Mouse (Mus musculus) layer of hippocampus, postnatal 36 days (tissue): Measurements from ENCODE around the gene Tead1. TPM values are rescaled to one million over a fixed set of nuclear protein-coding genes. Genes with fewer than 3 reads are reported as not detected.

Experiments used
- DNase-seq, 2 experiments: peaks; one replicate each; pipeline ENCODE4 v3.0.0; 2022
- total RNA-seq, 2 experiments: library from RNA; stranded (reverse); gene quantifications; 2 replicates each; pipeline ENCODE4 v1.2.3; 2021

The Tead1 gene
- total RNA-seq, 2 experiments from 2014 or later, result 27.6 to 29.9 TPM

DNA sequence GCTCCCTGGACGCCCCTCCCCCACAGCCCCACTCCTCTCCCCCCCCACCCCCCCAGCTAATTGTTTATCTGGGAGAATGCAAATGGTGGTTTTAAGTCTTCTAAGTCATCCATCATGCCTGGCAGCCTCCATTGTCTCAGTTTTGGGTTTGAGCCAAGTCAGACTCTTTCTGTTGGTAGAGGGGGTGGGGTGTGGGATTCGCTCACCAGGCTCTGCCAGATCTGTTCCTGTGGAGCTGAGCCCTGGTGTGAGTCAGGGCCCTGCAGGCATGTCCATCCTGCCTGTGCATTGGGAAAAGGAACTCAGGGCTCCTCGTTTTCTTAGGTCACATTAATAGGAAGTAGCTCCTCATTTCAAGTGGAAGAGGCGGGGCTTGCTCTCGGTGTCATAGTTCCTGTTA lies 144.5 kb downstream of the Tead1 start:
- peak; percentile 36 to 41 for DNase-seq

DNA sequence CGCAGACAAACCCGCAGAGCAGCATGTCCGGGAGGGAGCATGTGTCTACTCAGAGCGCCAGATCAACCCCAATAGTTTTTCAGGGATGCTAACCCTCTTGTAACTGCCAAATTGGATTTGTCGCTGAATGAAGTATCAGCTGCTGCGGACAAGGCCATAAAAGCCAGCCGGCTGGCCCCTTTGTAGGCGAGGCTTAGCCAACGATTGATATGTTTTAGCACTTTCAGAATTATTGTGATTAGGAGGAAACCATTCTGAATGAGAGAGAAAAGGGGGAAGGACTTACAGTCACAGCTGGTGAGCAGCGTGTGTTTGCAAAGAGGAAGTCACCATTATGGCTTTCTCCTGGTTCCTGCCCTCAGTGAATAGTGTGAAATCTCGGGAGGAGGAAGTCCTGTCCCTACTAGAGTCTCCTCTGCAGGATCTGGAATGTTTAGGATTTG lies 146.2 kb downstream of the Tead1 start:
- no peak for DNase-seq

DNA sequence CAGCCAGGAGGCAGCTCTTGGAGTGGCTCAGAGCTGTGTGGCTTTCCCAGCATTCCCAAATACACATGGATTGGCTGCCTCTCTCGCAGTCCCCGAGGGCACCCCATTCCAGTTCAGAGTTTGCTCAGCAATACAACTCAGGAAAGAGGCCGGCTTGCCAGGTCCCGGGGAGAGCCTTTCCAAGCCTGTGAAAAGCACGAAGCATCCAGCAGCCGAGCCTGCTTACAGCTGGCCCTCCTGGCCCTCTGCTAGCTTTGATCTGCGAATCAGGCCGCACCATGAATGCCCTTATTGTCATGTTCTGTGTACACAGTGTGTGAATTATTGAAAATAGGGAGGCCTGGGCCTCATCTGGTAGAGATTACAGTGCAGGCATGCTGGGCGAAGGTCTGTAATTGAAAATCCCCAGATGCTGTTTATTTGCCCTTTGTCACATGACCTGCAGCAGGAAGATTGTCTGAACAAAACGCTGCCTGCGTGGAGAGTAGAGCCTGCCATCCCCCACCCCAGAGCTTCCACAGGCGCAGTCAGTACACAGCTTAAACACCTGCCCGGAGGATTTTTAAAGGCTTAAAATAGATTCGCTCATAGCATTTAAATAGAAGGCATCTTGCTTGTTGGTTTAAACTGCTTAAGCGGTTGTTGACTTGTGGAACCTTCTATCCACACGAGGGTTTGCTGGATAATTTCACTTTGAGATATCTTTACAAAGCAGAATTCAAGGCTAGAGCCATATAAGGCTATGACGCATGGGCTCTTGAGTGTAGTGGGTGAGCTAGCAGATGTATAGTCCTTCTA lies 147.2 kb downstream of the Tead1 start:
- DNase-seq, result peak; percentile 33 to 67

DNA sequence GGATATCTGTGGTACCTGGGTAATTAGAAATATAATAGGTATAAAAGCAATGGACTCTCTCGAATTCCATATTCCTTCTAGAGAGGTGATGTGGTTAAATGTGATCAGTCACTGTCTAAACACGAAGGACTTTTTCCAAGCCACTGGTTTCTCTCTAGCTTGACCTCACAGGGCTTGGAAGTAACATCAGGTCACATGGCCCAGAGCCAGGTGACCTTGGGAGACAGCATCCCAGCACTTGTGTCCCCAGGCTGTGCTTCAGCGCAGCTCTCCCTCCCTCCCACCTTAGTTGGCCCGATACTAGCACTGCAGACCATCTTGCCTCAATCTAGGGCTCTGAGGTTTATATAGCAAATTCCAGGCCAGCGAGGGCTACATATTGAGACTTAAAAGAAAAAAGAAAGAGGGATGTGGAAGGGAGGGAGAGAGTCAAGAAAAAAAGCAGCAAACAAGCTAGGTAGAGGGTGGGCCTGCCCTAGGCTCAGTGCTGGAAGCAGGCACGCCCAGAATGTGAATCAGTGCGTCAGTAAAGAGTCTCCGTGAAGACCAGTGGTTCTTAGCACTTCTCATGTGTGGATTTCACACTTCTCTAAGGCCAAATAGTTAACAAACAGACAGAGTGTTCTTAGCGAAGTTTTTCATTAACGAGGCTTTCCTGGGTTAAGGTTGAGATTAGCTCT lies 149.0 kb downstream of the Tead1 start:
- DNase-seq, result no peak

DNA sequence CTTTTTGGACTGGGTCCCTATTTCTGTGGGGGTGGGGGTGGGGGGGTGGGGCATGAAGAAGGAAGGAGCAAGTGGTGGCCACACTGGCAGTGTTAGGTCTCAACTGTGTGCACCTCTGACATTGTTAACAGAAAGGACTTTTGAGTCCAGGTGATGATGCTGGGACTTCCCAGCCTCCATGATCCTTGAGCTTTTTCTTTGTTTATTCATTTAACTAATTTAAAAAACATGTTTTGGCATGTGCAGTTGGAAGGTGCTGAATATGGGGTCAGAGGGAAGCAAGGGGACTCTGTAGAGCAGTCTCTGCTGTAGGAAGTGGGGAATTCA lies 149.5 kb downstream of the Tead1 start:
- no peak for DNase-seq

DNA sequence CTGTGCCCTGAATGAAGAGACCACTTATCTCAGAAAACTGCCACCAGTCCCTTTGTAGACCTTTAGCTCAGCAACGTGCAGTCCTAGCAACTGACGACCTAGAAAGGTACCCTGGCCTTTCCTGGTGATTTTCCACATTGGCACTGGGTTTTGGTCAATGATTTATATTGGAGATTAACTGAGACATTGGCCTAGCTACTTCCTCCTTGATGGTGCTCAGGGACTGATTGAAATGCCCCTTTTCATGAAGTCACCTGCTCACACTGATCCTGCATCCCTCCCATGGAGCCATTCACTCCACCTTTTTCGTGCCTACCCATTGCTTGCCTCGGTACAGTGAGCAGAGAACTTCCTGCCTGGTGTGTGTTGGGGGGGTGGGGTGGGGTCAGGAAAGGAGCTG lies 151.8 kb downstream of the Tead1 start:
- DNase-seq, result no peak

DNA sequence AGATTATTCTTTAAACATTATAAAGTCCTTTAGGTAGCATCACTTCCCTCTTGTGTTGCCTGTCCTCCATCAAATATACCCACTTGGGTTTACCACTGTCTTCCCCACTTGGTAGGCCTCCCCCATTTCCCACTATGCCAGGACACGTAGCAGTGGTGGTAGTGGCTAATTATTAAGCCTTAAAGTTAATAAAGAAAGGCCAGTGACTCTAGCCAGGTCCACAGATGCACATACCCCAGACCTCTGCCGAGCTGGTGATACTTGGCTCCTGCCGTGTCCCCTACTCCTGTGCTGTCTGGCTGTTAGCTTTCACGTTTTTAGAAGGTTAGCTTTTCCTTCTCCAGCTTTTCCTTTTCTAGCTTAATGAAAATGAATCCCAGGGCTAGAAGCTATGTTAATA lies 152.3 kb downstream of the Tead1 start:
- no peak for DNase-seq

DNA sequence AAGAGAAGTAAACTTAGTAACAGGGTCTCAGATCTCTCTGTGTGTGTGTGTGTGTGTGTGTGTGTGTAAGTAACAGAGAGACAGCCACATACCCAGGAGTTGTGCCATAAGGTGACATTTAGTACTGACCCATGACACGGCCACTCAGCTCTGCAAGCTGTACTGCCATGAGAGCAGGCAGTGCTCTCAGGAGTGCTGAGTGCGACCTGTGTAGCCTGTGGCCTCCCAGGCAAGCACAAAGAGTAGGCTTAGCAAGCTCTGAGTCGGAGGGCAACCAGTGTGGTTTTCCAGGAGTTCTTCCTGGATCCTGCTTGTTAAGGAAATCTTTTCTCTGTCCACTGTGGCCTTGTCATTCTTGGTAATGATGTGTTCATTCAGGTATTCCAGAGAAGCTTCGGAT lies 154.0 kb downstream of the Tead1 start:
- DNase-seq, result no peak

DNA sequence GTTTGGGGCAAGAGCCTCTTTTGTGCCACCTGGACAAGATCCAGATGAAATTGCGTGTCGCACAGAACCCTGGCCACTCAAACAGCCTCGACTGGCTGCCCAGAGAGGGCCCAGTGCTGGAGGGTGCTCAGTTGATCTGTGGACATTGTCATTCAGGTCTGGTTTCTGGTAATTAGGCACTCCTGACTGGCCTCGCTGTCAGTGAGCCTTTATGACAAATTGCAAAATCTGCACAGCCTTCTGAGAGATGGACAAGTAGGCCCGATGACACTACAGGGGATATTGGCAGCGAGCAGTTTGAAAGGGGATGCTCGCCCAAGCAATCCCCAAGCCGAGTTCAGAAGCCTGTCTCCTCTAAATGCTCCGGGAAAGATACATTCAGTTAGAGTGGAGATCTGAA lies 157.0 kb downstream of the Tead1 start:
- no peak for DNase-seq

DNA sequence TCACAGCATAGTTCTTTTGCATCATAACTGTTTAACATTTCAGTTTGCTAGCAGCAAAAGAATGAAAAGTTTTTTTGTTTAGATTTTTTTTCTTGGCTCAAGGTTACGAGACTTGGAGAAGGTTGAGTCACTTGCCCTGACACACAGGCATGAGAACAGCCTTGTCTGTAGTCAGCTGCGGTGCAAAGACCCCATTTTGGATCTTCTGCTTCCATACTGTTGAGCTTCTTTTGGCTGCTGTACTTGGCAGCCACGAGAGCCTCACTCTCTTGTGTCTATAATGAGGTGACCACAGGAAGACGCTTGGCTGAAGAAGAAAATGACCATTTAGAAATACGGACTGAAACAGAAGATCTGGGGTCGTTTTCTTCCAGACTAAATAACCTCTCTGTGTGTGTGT lies 159.0 kb downstream of the Tead1 start:
- DNase-seq, result no peak

DNA sequence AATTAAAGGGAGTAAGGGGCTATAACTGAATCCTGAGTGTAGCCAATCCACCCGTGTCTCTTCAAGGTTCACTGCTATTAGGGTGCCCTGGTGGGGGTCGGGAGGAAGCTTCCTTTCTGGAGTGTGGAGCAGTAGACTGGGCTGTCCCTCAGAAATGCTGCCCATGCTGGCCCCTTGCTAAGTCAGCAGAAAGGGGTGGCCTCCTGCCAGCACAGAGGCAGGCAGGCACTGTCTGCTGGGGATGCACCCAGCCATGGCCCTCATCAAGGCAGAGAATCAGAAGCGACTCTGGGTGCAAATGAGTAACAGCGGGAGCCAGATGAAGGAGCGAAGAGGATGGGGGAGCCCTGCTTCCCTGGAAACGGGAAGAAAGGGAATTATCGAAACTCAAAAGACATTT lies 161.2 kb downstream of the Tead1 start:
- DNase-seq, result no peak

DNA sequence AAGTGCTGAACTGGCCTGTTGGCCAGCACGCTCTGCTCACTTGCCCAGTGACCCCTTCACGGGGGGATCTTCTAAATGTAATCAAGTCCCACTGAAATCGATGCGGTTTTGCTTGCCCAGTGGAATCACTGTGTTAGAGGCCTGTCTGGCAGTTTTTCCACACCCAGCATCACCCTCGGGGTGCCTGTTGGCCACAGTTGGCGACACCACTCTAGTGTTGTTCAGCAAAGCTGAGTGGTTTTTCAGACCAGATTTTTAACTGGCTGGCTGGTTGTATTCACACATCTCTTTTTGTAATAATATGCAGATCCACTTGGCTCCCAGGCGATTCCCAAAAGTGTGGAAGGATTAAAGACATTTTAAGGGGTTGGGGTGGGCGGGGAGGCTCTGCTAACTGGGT lies 161.8 kb downstream of the Tead1 start:
- no peak for DNase-seq

DNA sequence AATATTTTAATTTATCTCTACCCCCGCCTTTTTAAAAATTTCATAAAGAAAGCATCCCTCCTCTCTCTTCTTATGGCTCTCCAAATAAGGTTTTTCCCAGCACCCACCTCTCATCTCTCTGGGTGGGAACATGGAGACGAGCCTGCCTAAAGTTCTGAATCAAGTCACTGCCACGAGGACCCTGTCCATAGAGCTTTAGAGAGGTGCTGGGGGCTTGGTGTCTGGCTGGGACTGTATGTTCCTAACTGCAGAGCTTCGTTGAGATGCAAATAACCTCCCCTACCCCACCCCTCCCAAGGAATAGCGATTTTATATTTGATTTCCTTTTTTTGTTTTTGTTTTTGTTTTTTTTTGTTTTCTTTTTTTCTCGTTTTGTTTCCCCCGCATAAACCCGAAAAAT lies 162.4 kb downstream of the Tead1 start:
- DNase-seq, result no peak

DNA sequence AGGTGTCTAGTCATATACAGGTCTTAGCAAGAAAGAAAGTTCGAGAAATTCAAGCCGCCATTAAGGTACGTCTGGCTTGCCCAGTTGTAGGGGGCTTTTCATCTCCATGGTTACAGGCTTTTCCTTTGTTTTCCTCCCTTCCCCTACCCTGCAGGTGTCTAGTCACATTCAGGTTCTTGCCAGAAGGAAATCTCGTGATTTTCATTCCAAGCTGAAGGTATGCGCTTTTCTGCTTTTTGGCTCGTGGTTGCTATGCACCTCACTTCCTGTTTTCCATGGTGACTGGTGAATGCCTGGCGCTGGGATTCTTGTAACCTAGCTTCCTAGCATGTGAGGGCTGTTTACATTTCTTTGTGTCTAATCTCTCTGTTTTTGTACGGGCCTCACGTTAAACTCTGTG lies 162.8 kb downstream of the Tead1 start:
- DNase-seq, result peak in 1 of 2 experiments; percentile 36

DNA sequence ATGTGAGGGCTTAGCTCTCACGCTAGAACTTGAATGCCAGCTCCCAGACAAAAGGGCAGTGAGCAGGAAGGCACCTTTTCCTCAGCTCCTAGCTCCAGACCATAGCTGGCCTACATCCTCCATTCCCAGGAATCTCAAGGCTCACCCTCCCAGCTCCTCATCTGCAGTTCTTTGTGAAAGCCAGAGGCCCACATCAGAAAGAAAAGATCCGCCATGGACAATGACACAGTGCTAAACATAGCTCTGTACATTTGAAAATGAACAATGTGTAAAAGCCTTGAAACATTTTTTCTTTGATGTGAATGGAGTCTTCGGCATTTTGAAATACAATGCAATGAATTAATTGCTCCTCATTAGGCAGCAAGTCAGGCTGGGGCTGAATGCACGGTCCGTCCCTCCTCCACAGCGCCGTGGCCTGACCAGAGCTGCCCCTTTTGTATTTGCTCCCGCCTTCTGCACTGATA lies 172.2 kb downstream of the Tead1 start:
- no peak for DNase-seq

DNA sequence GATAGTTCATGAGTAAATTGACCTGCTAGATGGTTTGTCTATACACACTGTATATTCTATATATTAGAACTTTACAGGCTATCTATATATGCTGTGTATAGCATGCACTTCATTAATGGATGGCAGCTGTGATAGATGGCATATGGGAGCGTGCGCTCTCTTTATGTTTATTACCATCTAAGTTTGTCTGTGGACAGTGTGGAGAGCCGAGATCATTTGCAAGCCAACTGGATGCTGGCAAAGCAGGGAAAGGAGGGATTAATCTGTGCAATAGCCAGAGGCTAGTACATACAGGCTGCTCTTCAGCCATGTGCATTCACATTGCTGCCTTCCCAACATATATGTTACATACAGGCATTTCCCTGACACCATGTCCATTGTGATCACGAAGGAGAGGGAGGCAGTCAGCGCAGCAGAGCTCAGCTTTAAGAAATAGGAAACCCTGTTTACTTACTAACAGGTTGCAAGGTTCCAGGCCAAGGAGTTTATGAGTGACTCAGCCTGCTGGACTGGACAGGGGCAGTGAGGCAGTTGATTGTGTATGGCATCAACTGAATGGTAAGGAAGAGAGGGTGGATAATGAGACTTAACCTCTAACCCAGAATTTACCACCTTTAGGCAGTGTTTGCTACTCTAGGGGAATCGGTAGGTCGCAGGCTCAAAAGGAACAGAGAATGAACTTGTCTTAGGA lies 173.2 kb downstream of the Tead1 start:
- no peak for DNase-seq

DNA sequence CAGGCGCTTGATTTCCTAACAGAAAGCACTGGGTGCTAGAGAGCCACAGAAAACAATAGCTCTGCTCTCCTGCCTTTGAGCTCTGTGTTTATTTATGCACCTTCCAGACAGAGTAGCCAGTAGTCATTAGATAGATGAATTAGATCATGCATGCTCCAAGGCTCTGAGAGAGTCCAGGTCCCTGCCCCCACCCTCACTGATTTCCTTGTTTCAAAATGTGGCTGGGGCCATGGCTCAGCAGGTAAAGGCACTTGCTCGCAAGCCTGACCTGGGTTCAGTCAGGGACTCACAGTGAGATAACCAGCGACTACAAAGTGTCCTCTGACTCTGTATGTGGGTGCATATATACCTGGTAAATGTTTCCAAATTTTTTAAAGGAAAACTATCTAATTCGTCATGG lies 174.7 kb downstream of the Tead1 start:
- DNase-seq, result no peak

DNA sequence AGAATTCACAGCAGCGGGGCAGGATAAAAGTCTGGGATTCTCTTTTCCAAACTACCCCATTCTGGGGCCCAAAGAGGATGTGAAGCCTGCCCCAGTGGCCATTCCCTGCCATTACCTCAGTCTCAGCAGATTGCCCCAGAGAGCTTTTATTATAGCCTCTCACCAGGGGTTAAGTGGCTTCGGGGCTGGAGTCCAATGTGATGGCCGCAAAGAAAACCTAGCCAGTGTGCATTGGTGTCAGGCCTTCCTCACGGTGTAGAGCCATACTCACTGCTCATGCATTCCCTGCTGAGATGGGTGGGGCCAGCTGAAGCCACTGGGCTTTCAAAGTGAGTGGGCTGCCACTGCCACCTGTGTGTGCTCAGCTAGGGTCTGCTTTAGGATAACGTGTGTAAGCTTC lies 175.4 kb downstream of the Tead1 start:
- DNase-seq, result no peak

DNA sequence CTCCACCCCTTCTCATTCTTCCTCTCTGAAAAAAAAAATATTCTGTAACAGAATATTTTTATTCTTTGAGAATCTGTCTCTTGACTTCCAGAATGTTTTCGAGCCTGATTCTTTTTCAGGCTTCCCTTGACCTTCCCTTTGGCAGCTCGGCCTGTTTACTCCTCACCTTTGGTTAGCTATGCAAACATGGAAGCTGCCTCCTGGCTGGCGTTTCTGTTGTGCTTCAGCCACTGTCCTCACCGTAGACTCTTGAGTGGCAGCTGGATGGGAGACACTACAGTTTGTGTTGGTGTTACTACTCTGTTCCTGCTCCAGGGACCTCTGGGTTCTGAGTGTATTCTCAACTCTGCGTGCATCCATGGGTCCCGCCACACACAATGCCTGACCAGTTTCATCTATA lies 176.3 kb downstream of the Tead1 start:
- DNase-seq, result no peak

DNA sequence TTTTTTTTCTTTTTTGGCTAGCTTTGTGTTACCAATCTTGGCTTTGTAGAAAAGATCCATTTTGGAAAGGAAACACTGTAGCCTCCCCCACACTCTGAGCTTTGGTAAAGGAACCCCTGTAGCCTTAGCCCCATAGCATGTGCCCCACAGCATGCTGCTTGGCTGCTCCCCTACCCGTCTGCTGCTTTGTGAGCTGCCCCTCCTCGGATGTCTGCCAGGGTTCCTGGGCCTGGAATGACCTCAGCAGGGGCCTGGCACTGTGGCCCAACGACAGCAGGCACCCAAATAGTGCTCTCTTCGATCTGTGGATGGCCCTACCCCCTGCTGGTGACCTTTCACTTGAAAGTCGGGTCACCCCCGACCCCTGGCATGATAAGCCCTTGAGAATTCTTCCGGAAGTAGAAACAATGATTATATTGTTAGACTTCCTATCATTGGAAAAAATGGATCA lies 177.0 kb downstream of the Tead1 start:
- DNase-seq, result peak; percentile 44 to 50

DNA sequence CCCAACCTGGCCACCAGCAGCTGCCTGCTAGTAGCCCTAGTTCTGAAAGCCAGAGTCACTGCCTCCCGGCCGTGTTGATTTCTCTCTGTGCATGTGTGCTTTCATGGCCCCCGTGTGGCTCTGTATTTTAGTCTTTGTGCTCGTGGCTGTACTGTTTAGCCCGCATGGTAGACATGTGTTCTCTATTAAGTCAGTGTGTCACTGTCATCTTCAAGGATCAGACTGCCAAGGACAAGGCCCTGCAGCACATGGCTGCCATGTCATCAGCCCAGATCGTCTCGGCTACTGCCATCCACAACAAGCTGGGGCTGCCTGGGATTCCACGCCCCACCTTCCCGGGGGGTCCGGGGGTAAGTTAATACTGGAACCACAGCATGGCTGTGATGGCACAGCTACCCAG lies 177.5 kb downstream of the Tead1 start:
- DNase-seq, result no peak

DNA sequence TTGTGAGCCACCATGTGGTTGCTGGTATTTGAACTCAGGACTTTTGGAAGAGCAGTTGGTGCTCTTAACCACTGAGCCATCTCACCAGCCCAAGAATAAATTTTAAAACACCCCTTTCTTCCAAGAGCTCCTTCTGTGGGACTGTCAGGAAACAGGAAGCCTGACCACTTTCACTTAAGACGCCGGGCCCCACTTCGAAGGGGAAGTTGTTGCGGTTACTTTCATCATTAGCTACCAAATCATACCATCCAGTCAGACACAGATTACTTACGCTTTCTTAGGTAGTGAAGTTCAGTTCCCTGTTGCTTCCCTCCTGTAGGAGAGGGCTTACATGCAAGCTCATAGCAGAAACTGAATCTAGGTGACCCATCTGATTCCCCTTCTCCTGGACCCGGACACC lies 180.8 kb downstream of the Tead1 start:
- DNase-seq, result no peak

DNA sequence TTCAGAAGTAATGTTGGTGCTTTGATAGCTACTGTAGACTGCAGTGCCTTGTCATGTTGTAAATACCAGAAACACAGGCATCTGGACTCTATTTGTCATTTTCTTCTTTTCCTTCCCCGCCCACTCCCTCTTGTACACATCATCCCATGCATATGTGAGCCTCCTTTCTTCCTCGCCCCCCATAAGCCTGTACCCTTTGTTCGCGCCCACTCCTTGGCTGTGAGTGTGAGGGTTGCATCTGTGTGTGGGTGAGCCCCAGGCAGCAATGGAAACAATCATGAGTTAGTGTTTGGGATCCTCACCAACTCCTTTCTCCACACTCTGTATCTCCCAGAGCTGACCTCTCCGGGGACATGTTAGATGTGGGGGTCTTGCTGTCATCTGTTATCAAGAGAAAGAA lies 183.0 kb downstream of the Tead1 start:
- peak; percentile 79 to 83 for DNase-seq

DNA sequence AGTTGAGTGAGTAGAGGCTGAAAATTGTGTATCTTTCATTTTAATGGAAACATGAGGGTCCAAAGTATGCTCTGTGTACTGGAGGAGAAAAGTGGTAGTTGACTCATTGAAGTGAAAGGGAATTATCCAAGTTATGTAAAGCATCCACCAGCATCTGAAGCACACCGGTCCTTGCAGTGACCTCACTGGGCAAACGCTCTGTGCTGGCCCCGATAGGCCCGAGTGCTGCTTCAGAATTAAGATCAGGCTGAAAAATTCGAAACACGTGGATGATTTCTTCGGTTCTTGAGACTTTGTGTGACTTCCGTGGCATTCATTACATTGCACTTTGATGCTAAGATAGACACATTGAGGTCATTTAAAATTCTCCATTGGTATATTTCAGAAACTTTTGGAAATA lies 185.1 kb downstream of the Tead1 start:
- DNase-seq, result no peak
